Mouse (Mus musculus) cerebellum, postnatal 4 days (tissue): ENCODE results near the gene Nup107.

ENCODE experiments used
- DNase-seq, 2 experiments: peaks; one replicate each; pipeline ENCODE4 v3.0.0; 2022; ENCODE audit warnings: low spot score in 2 of 2, mixed read lengths in 1 of 2

Gene Nup107

DNA sequence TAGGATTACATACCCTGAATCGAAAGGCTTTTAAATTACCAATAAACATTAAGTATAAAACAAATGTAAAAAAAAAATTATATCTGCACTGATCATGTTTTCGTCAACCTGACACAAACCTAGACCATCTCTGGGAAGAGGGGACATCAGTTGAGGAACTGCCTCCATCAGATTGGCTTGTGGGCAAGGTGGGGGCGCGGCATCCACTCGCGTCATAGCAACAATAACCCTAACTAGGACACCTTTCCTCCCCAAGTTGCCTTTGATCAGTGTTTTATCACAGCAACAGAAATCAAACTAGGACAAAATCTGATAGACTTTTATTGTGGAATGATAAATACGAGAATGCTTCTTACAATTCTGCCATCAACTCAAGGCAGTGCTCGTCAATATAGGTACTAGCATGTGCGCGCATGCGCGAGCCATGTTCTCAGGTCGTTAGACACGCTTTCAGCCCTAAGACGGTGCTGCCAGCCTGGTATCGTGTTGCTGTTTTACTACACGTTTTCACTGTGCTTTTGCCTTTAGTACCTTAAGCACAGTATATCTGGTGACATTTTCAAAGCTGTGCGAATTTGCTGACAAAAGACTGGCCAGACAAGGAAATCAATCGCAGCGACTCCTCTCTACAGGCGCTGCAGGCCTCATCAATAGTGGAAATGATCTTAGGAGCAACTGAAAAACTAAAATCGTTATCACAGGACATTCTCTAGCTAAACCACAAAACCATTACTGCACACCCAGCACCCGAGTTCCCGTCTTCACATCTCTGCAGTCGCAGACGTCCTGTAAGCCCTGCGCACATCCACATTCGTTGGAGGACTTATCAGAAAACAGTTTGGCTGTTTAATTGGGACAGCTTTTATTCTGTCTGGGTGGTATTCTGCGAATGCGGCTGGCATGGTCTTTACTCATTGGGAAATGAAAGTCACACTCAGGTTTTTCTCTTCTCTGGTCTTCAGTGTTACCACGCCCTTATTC lies 11.7 kb upstream of the Nup107 start:
- DNase-seq: no peak

DNA sequence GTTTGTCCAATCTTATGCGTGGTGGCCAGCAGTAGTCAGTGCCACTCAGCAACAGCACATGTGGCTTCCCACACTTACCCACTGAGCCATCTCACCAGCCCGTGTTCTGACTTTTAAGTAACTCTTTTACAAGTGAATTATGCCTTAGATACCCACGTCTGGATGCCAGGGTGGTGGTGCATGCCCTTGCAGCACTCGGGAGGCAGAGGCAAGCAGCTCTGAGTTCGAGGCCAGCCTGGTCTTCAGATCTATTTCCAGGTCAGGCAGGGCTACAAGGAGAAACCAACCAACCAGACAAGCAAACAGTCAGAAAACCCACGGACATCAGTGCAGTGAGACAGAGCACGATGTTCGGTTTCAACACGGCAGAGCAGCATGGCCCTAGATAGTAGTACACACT lies 9.4 kb upstream of the Nup107 start:
- DNase-seq: no peak

DNA sequence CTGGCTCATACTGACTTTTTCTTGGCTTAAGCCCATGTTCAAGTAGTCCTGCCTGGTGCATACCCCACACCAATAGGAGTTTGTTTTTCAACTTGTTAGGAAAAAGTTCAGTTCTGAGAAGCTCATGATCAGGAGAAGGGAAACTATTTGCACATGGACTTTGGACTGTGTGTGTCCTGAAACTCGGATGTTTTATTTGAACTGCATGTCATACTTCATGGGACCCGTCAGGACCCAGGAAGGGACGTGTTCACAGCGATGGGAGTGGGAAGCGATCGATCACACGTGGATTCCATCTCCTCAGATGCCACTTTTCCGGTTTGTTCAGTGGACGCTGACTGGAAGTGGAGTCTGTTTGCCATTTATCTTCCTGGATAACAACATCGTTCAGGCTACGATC lies 7.3 kb upstream of the Nup107 start:
- no peak for DNase-seq

DNA sequence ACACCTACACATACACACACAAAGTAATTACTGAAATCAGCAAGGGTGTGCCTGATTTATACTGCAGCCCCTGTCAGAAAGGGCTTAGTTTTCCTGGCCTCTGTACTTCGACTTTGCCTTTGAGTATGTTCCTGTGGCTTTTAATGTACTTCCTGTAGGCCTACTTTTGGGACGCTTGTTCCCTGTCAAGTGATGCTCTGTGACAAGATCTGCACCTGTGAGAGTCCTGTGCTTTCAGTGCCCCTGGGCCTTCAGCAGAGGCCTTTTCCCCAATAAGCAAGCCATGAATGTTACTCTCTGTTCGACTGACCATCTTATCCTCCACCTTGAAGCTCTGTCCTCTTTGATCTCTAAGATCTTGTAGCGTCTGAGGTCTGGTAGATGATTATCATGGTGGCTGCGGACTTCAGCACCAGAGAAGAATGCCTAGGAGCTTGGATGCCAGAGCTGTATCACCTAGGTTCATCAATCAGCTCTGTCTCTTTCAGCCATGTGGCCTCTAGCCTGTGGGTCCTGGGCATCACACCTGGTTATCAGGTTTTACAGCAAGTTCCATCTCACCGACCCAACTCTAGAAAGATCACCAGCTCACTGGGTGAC lies 6.0 kb upstream of the Nup107 start:
- no peak for DNase-seq

DNA sequence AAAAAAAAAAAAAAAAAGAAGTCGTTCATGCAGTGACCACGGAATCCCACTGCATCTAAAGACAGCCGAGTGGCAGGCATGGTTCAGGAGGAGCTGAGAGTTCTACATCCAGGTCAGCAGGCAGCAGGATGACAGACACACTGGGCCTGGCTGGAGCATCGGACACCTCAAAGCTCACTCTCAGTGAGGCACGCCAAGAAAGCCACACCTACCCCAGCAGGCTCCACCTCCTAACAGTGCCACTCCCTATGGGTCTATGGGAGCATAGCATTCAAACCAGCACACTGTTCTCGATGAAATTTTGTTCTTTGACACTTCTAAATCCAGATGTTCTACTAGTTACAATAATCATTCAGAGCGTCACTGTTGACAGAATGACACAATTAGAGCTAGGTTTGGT lies 5.2 kb upstream of the Nup107 start:
- no peak for DNase-seq

DNA sequence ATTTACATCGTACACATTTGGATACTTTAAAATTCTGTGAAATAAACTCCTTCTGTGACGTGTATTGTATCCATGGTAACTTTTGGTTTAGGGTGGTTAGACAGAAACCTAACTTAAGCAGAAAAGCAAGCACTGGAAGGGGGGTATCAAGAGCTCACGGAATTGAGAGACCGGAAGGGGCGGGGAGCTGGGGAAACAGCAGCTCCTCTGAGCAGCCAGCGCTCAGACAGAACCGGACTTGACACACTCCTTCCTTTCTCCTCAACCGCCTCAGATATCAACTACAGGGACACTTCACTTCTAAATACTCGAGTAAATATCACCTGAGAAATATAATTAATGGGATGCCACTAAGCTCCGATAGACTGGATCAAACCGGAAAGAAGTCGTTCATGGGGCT lies 4.6 kb upstream of the Nup107 start:
- no peak for DNase-seq

DNA sequence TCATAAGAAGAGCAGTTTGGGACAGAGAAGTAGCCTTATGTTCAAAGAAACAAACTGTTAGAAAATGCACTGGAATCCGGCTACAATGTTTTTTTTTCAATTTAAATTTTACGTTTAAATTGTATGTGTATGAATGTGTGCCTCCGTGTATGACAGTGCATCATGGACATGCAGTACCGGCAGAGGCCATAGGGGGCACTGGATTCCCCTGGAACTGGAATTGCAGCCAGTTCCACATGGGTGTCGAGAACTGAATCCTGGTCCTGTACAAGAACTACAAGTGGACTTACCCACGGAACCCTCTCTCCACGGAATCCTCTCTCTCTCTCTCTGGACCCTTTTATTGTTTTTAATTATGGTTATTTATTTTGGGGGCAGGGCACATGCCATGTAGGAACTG lies 3.7 kb upstream of the Nup107 start:
- peak in 1 of 2 experiments; percentile 26 for DNase-seq

DNA sequence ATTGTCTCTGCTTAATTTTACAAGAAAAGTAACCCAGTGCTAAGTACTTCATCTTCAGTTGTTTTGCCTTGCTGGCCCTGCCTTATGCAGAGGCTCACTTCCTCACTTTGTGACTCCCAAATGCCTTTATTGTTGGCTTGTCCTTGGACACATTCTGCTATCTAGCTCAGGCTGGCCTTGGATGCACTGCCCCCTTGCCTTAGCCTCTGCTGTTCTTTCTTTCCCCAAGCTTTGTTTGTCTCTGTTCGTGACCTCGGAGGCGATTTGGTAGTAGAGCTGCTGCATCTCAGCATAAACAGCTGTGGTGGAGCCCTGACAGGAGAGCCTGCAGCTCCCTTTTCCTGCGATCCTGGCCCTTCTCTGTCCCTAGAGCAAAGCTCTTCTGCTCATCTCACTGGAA lies 2.7 kb upstream of the Nup107 start:
- no peak for DNase-seq

DNA sequence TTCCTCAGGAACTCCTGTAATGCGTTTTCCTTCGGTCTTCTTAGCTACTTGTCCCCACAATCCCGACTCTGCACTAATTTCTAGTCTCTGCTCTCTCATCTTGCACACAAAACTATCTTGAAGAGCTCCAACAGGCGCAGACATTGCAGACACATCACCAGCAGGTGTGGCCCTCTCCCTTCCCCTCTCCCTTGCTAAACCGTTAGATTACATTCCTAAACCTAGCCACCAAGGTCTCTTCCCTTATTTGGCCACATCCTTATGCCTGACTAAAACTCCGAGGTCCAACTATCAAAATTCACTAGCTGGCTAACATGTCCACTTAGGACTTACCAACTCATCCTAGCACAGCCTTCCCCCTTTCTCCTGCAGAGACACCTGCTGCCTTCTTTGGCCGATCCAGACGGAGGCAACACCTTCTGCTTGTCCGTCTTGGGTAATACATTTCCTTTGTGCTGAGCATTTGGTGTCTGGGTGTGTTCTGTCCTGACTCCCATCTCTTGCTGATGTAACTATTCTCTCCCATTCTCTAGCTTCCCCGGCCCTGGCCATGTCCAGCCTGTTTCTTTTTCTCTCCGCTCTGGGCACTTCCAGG lies 1.0 kb upstream of the Nup107 start:
- DNase-seq: peak in 1 of 2 experiments; percentile 13

DNA sequence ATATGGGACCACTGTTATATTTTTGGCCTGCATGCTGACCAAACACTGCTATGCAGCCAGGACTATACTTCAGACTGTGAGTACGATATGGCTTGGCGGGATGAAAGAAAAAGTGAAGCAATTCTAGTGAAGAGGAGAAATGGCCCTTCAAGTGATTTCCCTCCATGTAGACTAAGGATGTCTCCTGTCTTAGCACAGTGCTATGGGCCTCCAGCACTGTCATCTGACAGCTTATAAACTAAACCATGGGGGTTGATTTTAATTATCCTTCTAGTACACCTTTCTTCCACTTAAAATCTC lies 1.4 kb downstream of the Nup107 start:
- no peak for DNase-seq

DNA sequence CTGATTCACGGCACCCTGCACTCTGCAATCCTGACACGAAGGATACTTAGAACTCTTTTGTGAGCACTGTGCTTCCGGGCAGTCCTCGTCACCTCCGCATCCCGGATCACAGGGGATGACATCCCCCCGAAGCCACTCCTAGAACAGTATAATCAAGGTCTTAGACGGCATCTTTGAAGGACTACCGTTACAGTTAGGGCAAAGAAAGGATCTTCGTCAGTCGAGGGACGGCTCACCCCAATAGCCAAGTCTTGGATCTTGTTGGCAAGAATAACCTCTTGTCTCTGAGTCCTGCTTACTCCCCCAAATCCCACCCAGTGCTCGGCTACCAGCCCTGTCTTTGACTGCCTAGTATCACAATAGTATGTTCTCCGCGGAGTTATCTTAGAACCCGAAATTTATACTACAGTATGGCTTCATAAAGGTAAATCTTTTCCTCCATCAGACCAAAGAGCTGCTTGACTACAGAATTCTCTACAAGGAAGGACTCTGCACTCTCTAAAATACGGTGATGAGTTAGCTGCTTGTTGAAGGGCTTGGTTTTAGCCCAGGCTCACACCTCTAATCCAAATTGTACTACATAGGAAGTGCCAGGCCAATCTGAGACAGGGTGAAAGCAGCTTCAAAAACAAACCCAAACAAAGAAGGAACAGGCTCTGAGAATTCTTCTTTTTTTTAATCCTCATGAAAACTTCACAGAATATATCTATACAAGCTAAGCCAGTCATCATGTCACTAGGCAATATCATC lies 1.9 kb downstream of the Nup107 start:
- DNase-seq: no peak

DNA sequence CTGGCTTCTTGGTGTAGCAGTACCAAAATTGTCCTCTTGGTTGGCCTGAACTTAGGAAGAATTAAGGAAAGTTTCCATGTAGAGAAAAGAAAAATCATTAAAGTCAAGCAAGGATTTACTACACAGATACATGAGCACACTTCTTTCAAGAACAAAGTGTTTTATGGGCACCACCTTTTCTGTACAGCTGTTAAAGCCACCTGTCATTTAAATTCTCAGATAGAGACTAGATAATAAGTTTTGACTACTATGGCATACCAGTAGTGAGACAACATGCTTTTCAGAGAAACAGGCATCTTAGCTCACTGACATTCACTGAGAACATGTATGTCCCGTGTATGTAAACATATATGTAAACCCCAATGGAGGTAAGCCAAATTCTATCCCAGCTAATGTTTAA lies 2.5 kb downstream of the Nup107 start:
- no peak for DNase-seq

DNA sequence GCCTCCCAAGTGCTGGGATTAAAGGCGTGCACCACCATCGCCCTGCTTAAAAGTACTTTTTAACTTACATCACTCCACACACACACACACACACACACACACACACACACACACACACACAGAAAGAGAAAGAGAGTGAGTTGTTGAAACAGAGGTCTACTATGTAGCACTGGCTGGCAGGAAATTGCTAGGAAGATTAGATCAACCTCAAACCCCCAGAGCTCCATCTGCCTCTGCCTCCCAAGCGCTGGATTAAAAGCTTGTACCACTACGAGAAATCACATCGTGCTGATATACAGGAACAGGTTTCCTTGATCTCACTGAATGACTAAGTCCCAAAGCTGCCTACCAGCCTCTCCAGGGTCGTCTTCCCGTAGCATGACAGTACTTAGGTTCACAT lies 7.9 kb downstream of the Nup107 start:
- DNase-seq: no peak

DNA sequence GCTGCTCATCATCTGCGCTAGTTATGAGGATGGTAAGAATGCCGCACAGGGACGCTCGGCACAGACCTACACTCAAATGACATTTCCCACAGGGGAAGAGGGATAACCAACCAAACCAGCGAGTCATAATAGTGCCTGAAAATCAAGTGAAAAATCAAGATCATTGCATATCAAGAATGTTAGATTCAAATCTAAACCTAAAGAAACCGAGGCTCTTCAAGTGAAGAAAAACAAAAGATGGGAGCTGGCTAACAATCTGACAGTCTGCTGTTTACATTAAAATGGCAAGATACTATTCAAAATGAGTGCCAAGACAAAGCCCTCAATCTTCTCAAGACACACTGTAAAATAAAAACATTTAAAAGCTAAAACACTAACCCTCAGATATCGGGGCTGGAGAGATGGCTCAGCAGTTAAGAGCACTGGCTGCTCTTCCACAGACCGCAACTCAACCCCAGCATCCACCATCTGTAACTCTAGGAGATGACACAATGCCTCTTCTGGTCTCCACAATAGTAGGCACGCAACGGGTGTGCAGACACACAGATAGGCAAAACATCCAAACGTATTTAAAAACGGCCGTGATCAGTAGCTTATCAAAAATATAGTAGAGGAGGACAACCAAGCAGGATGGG lies 8.6 kb downstream of the Nup107 start:
- no peak for DNase-seq

DNA sequence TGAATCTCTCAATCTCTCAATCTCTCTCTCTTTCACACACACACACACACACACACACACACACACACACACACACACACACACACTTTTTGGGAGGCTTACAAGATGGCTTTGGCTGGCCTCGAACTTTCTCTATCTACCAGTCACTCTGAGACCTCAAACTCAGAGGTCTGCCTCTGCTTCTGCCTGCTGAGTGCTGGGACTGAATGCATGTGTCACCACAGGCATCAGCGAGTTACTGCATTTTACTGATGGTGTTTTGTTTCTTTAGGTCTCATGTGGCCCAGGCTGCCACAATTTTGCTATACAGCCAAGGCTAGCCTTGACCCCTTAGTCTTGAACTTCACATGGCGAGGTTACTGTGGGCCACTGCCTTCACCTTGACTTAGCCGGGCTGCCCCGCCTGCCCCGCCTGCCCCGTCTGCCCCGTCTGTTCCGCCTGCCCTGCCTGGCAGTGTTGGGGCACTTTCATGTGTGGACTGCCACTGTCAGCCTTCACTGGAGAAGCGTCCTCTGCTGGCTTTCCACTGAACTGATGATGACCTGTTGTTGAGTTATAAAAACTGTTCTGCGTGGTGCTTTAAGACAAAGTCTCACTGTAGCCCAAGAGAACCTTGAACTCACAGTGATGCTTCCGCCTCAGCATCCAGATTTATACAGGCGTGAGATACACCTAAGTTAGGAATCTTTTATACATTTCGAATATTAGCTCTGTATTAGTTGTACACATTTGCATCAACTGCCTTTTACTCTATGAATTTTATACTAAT lies 9.8 kb downstream of the Nup107 start:
- DNase-seq: no peak

DNA sequence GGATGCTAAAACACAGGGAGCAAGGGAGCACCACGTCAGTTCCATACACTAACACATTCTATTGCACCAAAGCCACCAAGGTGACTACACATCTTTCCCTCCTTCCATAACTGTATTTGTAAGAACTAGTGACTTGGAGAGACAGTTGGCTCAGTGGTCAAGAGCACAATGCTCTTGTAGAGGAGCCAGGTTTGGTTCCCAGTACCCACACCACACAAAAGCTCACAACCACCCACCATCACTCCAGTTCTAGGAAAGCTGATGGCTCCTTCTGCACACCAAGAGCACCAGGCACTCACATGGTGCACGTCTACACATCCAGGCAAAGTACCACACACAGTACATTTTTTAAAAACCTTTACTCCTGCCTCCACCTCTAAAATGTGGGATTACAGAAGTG lies 10.4 kb downstream of the Nup107 start:
- DNase-seq: no peak

DNA sequence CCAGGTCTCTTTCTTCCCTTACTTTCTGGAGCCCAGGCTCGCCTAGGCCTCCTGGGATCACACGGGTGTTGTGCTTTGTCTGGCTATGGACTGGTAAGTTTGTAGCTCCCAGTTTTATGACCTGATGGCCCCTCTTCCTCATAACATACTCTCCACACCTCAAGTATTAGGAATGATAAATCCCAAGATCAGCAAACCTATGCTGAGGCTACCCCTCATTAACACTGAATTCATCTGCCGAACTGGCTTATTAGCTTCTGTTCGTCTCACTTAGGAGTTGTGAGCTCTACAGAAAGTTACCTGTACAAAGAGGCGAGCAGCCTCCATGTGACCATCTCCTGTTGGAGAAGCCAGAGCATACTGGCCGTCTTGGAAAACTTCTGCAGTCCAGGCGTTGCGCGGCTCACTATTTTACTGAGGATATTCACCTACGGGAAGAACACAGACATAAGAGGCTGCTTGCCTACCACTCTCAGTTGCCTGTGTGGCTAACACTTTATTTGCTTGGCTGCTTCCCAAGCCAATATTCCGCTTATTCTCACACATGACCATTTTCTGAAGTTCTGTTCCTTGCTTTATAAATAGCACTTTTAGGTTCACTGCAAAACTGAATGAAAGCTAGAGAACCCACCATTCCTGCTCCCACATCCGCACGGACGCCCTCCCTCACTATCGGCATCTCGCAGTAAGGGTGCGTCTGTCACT lies 11.3 kb downstream of the Nup107 start:
- no peak for DNase-seq

DNA sequence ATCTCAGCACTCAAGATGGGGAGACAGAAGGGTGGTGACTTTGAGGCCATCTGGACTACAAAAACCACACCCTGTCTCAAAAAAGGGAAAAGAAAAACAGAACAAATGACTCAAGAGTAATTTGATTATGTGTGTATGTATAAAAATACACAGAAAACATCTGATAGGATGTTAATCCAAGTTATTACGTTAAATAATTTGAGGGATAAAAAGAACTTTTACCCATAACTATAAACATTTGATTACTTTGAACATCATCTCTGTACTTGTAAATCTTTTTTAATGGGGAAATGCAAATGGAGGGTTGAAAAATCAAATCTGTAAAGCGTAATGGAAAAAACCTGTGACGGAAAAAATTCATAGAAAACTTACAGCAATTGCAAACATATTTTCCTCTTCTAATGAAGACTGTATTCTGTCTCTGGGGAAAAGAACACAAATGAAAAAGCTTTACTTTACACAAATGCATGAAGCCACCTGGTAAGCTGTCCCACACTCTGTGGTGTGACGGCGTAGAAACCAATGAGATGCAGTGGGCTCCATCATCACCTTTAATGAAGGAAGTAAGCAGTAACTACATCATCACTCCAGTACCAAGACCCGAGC lies 12.1 kb downstream of the Nup107 start:
- DNase-seq: no peak

DNA sequence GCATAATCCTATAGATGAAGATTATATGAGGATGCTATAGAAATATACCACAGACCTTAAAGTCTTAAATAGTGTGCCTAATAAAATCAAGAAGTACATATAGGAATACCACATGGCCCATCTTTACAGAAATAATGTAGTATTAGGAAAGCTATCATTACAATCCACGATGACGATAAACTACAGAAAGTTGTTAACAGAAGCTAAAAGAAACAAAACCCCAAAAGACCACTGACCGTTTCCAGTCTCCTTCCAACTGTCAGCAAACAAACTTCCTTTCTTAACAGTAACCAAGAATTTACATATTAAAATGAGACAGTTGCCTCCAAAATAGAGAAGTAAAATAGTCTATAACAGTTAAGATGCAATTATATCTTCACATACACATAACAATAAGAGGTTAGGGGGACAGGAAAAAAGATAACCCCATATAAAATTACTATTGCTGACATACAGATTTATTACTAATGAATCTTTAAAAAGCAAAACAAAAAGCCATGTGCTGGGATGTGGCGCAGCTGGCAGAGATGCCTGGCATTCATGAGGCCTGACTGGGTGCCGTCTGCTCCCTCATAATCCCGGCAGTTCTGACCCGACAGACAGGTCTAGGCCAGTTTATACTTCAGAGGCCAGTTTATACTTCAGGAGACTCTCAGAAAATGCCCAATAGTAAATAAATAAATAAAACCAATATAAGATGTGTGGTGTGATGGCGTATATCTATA lies 12.8 kb downstream of the Nup107 start:
- DNase-seq: no peak
